ENCODE assay signal across 22 mouse cellular contexts in genomic region chr14:51132372-51132771, GRCm38 (mm10). TPM values are rescaled to one million over a fixed set of nuclear protein-coding genes. Genes with fewer than 3 reads are reported as not detected.
DNase-seq lines count a peak whose midpoint lies in the region; ATAC-seq lines count a peak whose summit lies in the region.
"Had no signal": no experiment of that assay in that cellular context is flagged by ENCODE, and none has a peak within 500 bp of the region (broad histone marks: within the 10 kb centered on the region; RNA-seq: fewer than 3 reads in every experiment).

No protein-coding gene starts in this region.

- no peak overlapping the region for H3K9ac ChIP-seq in intestine, embryonic 16.5 days (ENCODE audit: low read depth, low read length)
- H3K9ac ChIP-seq in hindbrain, embryonic 14.5 days: no peak overlapping the region
- H3K9ac ChIP-seq: limb, embryonic 15.5 days had no signal

- H3K27ac ChIP-seq in intestine, embryonic 16.5 days (ENCODE audit: low read length): no peak overlapping the region
- H3K27ac ChIP-seq in hindbrain, embryonic 14.5 days: no peak overlapping the region
- H3K27ac ChIP-seq: heart, adult 2 months; limb, embryonic 15.5 days had no signal

- H3K9me3 ChIP-seq in intestine, embryonic 16.5 days (ENCODE audit: control insufficient read depth, low read length): no peaks in the 10 kb centered on the region
- H3K9me3 ChIP-seq in hindbrain, embryonic 14.5 days (ENCODE audit: control insufficient read depth, low read length): no peaks in the 10 kb centered on the region
- H3K9me3 ChIP-seq: limb, embryonic 15.5 days; megakaryocyte, embryonic 14.5 days had no signal

- WGBS in intestine, embryonic 16.5 days: 82% methylated on average over 4 of the region's 4 CpGs
- 90% methylated on average over 4 of the region's 4 CpGs for WGBS in hindbrain, embryonic 14.5 days

- H3K4me3 ChIP-seq in intestine, embryonic 16.5 days (ENCODE audit: low read length): no peak overlapping the region
- no peak overlapping the region for H3K4me3 ChIP-seq in hindbrain, embryonic 14.5 days (replicated peaks; ENCODE audit: low read length)
- H3K4me3 ChIP-seq: heart, adult 2 months; limb, embryonic 15.5 days; megakaryocyte, embryonic 14.5 days had no signal

- no peaks in the 10 kb centered on the region for H3K27me3 ChIP-seq in intestine, embryonic 16.5 days (replicated peaks; ENCODE audit: control insufficient read depth, insufficient read depth, low read length)
- no peaks in the 10 kb centered on the region for H3K27me3 ChIP-seq in hindbrain, embryonic 14.5 days (ENCODE audit: control insufficient read depth, insufficient read depth, low read length)
- H3K27me3 ChIP-seq: limb, embryonic 15.5 days; megakaryocyte, embryonic 14.5 days had no signal

- no peaks in the 10 kb centered on the region for H3K4me1 ChIP-seq in intestine, embryonic 16.5 days (ENCODE audit: control insufficient read depth, insufficient read depth, low read length)
- H3K4me1 ChIP-seq in hindbrain, embryonic 14.5 days (replicated peaks; ENCODE audit: control insufficient read depth, insufficient read depth, low read length): no peaks in the 10 kb centered on the region
- H3K4me1 ChIP-seq: limb, embryonic 15.5 days had no signal

- H3K36me3 ChIP-seq in intestine, embryonic 16.5 days (ENCODE audit: control insufficient read depth, insufficient read depth, low read length): no peaks in the 10 kb centered on the region
- H3K36me3 ChIP-seq in hindbrain, embryonic 14.5 days (replicated peaks; ENCODE audit: control insufficient read depth, insufficient read depth): no peaks in the 10 kb centered on the region
- H3K36me3 ChIP-seq: limb, embryonic 15.5 days had no signal

- peak; percentile 50; the same call in 1 of the 2 replicates for ATAC-seq in intestine, embryonic 16.5 days
- ATAC-seq in megakaryocyte, adult 5-6 weeks (ENCODE audit: poor library complexity, severe bottlenecking): peak; percentile 75
- ATAC-seq in hindbrain, embryonic 14.5 days (ENCODE audit: low FRiP score): no peak
- ATAC-seq: CD4-positive, CD25-positive, alpha-beta regulatory T cell, adult 4 months had no signal

- H3K4me2 ChIP-seq in intestine, embryonic 16.5 days (ENCODE audit: low read depth, low read length): no peak overlapping the region
- H3K4me2 ChIP-seq in hindbrain, embryonic 14.5 days (replicated peaks): no peak overlapping the region
- H3K4me2 ChIP-seq: limb, embryonic 15.5 days had no signal

- DNase-seq in 416B (ENCODE audit: low read depth) (peak; percentile 5), MEL-GATA-1-ER (ENCODE audit: extremely low read depth, low read depth) (peak; percentile 88)
- DNase-seq in urinary bladder, postnatal 14 days (ENCODE audit: low spot score): no peak
- DNase-seq in layer of hippocampus, postnatal 25 days (ENCODE audit: extremely low spot score in 1 of 2, low spot score in 1 of 2): no peak
- no peak for DNase-seq in neural tube, embryonic 10.5 days (ENCODE audit: extremely low spot score, low spot score)
- DNase-seq in hindbrain, embryonic 14.5 days (ENCODE audit: low spot score): no peak
- DNase-seq: cerebellum, adult 8-10 months; heart, adult 2 months; kidney, postnatal 36 days; spleen, adult 18-20 months; thymus, adult 2 months had no signal

RNA-seq across cellular contexts. Expression of gene Rnase6, which starts 8.7 kb away (rescaled TPM):
- 1.5 and 1.6 TPM in 2 replicates for polyA plus RNA-seq in intestine, embryonic 16.5 days (2015; fragmentation: Nextera tagmentation; extraction: Ambion mirVana)
- 288 and 294 TPM in 2 replicates for total RNA-seq in megakaryocyte, adult 5-6 weeks (2015)
- total RNA-seq in megakaryocyte, adult 5-6 weeks (2017): 303 and 351 TPM in 2 replicates
- under 1 TPM in 1 of 2 experiments, not detected in 1; 0.25 TPM for total RNA-seq in layer of hippocampus, postnatal 25 days (2021)
- polyA plus RNA-seq in hindbrain, embryonic 14.5 days (2014; fragmentation: Nextera tagmentation; extraction: Ambion mirVana): 0.39 and 0.41 TPM in 2 replicates
- polyA plus RNA-seq: neural tube, embryonic 14.5 days had no signal

RNA-seq across cellular contexts. Expression of gene Rnase1, which starts 14.2 kb away (rescaled TPM):
- 107 and 192 TPM in 2 replicates for polyA plus RNA-seq in intestine, embryonic 16.5 days (2015; fragmentation: Nextera tagmentation; extraction: Ambion mirVana)
- total RNA-seq in megakaryocyte, adult 5-6 weeks (2015): not detected in 2 replicates
- total RNA-seq in megakaryocyte, adult 5-6 weeks (2017): not detected in 2 replicates
- 1 to 10 TPM; 2.4 to 3.4 TPM for total RNA-seq in layer of hippocampus, postnatal 25 days (2021)
- polyA plus RNA-seq in hindbrain, embryonic 14.5 days (2014; fragmentation: Nextera tagmentation; extraction: Ambion mirVana): 0.50 and 0.54 TPM in 2 replicates
- total RNA-seq: hematopoietic stem cell, adult 5-6 weeks had no signal
- polyA plus RNA-seq: CD4-positive, CD25-positive, alpha-beta regulatory T cell, adult 4 months had no signal

RNA-seq across cellular contexts. Expression of gene Eddm3b, which starts 18.1 kb away (rescaled TPM):
- not detected in 2 replicates for polyA plus RNA-seq in intestine, embryonic 16.5 days (2015; fragmentation: Nextera tagmentation; extraction: Ambion mirVana)
- not detected in 2 replicates for total RNA-seq in megakaryocyte, adult 5-6 weeks (2015)
- not detected in 2 replicates for total RNA-seq in megakaryocyte, adult 5-6 weeks (2017)
- not detected for total RNA-seq in layer of hippocampus, postnatal 25 days (2021)
- polyA plus RNA-seq in hindbrain, embryonic 14.5 days (2014; fragmentation: Nextera tagmentation; extraction: Ambion mirVana): not detected in 2 replicates
- total RNA-seq: heart, adult 2 months; hematopoietic stem cell, adult 5-6 weeks; left cerebral cortex, adult 8-10 months; midbrain, postnatal 0 days had no signal
- polyA plus RNA-seq: brain, embryonic 14.5 days; CD4-positive, CD25-positive, alpha-beta regulatory T cell, adult 4 months; heart, adult 2 months; limb, embryonic 15.5 days; neural tube, embryonic 14.5 days; thymus, adult 2 months had no signal

RNA-seq across cellular contexts. Expression of gene Rnase2b, which starts 29.7 kb away (rescaled TPM):
- polyA plus RNA-seq in intestine, embryonic 16.5 days (2015; fragmentation: Nextera tagmentation; extraction: Ambion mirVana): not detected in 2 replicates
- total RNA-seq in megakaryocyte, adult 5-6 weeks (2015): 7.5 and 8.9 TPM in 2 replicates
- 0.92 and 4.3 TPM in 2 replicates for total RNA-seq in megakaryocyte, adult 5-6 weeks (2017)
- under 1 TPM in 1 of 2 experiments, not detected in 1; 0.37 TPM for total RNA-seq in layer of hippocampus, postnatal 25 days (2021)
- not detected in 2 replicates for polyA plus RNA-seq in hindbrain, embryonic 14.5 days (2014; fragmentation: Nextera tagmentation; extraction: Ambion mirVana)
- total RNA-seq: heart, adult 2 months; hematopoietic stem cell, adult 5-6 weeks; left cerebral cortex, adult 8-10 months; midbrain, postnatal 0 days had no signal
- polyA plus RNA-seq: brain, embryonic 14.5 days; CD4-positive, CD25-positive, alpha-beta regulatory T cell, adult 4 months; heart, adult 2 months; intestine, embryonic 14.5 days; limb, embryonic 15.5 days; midbrain, postnatal 0 days; neural tube, embryonic 14.5 days; thymus, adult 2 months had no signal

RNA-seq across cellular contexts. Expression of gene Ang, which starts 41.4 kb away (rescaled TPM):
- 76.1 and 85.7 TPM in 2 replicates for polyA plus RNA-seq in intestine, embryonic 16.5 days (2015; fragmentation: Nextera tagmentation; extraction: Ambion mirVana)
- total RNA-seq in megakaryocyte, adult 5-6 weeks (2015): 8.2 and 10.0 TPM in 2 replicates
- total RNA-seq in megakaryocyte, adult 5-6 weeks (2017): 9.4 and 13.7 TPM in 2 replicates
- total RNA-seq in layer of hippocampus, postnatal 25 days (2021): 1 to 10 TPM; 3.4 to 4.7 TPM
- polyA plus RNA-seq in hindbrain, embryonic 14.5 days (2014; fragmentation: Nextera tagmentation; extraction: Ambion mirVana): 4.8 and 5.2 TPM in 2 replicates
- total RNA-seq: hematopoietic stem cell, adult 5-6 weeks had no signal

Comparison
In these comparisons a context has a peak if more than half of its experiments do, and no peak if none do; other contexts are left out.
1. DNase-seq: peak in 416B (single experiment) and MEL-GATA-1-ER (single experiment); none in urinary bladder, postnatal 14 days (single experiment), layer of hippocampus, postnatal 25 days (0 of 2), neural tube, embryonic 10.5 days (single experiment) and hindbrain, embryonic 14.5 days (single experiment).
2. RNA of gene Rnase6, which starts 8.7 kb away (total RNA-seq): 288 to 351 TPM in megakaryocyte, adult 5-6 weeks; 0.25 TPM in layer of hippocampus, postnatal 25 days; every median in the first group is over 100 times any median in the second.